Mouse (Mus musculus): Measurements from ENCODE around the gene Plppr3. TPM values are rescaled to one million over a fixed set of nuclear protein-coding genes. Genes with fewer than 3 reads are reported as not detected.
"Not testable (repeated sequence)": the region's sequence is repeated elsewhere in the genome, so short reads cannot be mapped to it uniquely, and the experiment has no call there.

Plppr3 gene
- total and polyA plus RNA-seq, 2 experiments from 2014 or later, result 283 to 541 TPM

- H3K4me1 ChIP-seq (ENCODE audit: insufficient read depth, low read length); H3K4me2 ChIP-seq (ENCODE audit: low read depth, low read length); H3K27me3 ChIP-seq (ENCODE audit: insufficient read depth, low read length); H3K9me3 ChIP-seq (ENCODE audit: low read length); H3K27ac ChIP-seq; H3K4me3 ChIP-seq (ENCODE audit: low read length); H3K9ac ChIP-seq (replicated peaks; ENCODE audit: low read length): not testable (repeated sequence)
- TF ChIP-seq CTCF (IDR thresholded peaks at IDR 0.05; ENCODE audit: low read depth), result peak; percentile 83
- peak; percentile 67 for ATAC-seq
- H3K36me3 ChIP-seq (ENCODE audit: insufficient read depth, low read length), result peaks cover 19% of the 10 kb centered on the region; the same call in 1 of the 2 replicates
- 44% methylated on average over 22 of the region's 22 CpGs for WGBS
- DNase-seq (ENCODE audit: low spot score), result peak; percentile 84
These were observed 18.2 kb upstream of the Plppr3 start for GRCm38 (mm10) chr10:79892451-79893118.

- Histone ChIP-seq H3K9ac (replicated peaks; ENCODE audit: low read length) (no peak within 1 kb of the TSS), H3K36me3 (ENCODE audit: insufficient read depth, low read length) (peaks cover 6% of the 10 kb centered on the region; the same call in 1 of the 2 replicates), H3K27ac (no peak within 1 kb of the TSS), H3K4me1 (ENCODE audit: insufficient read depth, low read length) (no peaks in the 10 kb centered on the region), H3K4me2 (ENCODE audit: low read depth, low read length) (no peak within 1 kb of the TSS), H3K4me3 (ENCODE audit: low read length) (no peak within 1 kb of the TSS), H3K27me3 (ENCODE audit: insufficient read depth, low read length) (no peaks in the 10 kb centered on the region), H3K9me3 (ENCODE audit: low read length) (no peaks in the 10 kb centered on the region)
- ATAC-seq (no peak), DNase-seq (ENCODE audit: low spot score) (no peak)
- no peak for TF ChIP-seq CTCF (IDR thresholded peaks at IDR 0.05; ENCODE audit: low read depth)
- WGBS, result 46% methylated on average over 5 of the region's 5 CpGs
These were observed 16.2 kb upstream of the Plppr3 start, which contains the start of gene Cfd for GRCm38 (mm10) chr10:79890670-79891069. Gene Cfd, plus strand, starts transcription at chr10:79890853.

GRCm38 (mm10) chr10:79889386-79889785 lies 15.0 kb upstream of the Plppr3 start:
- Histone ChIP-seq H3K9me3 (ENCODE audit: low read length) (no peaks in the 10 kb centered on the region), H3K4me1 (ENCODE audit: insufficient read depth, low read length) (no peaks in the 10 kb centered on the region), H3K27ac (no peak overlapping the region), H3K4me3 (ENCODE audit: low read length) (no peak overlapping the region), H3K4me2 (ENCODE audit: low read depth, low read length) (no peak overlapping the region), H3K9ac (replicated peaks; ENCODE audit: low read length) (no peak overlapping the region), H3K27me3 (ENCODE audit: insufficient read depth, low read length) (no peaks in the 10 kb centered on the region), H3K36me3 (ENCODE audit: insufficient read depth, low read length) (no peaks in the 10 kb centered on the region)
- DNase-seq (ENCODE audit: low spot score), result no peak
- ATAC-seq, result no peak
- 78% methylated on average over 2 of the region's 2 CpGs for WGBS
- TF ChIP-seq CTCF (IDR thresholded peaks at IDR 0.05; ENCODE audit: low read depth), result no peak

GRCm38 (mm10) chr10:79886611-79887010 lies 12.2 kb upstream of the Plppr3 start:
- DNase-seq (ENCODE audit: low spot score) (no peak), ATAC-seq (no peak)
- H3K9me3 ChIP-seq (ENCODE audit: low read length), result no peaks in the 10 kb centered on the region
- TF ChIP-seq CTCF (IDR thresholded peaks at IDR 0.05; ENCODE audit: low read depth), result no peak
- no peak overlapping the region for H3K9ac ChIP-seq (replicated peaks; ENCODE audit: low read length)
- H3K4me2 ChIP-seq (ENCODE audit: low read depth, low read length), result no peak overlapping the region
- no peaks in the 10 kb centered on the region for H3K36me3 ChIP-seq (ENCODE audit: insufficient read depth, low read length)
- H3K4me1 ChIP-seq (ENCODE audit: insufficient read depth, low read length), result no peaks in the 10 kb centered on the region
- no peak overlapping the region for H3K27ac ChIP-seq
- no peak overlapping the region for H3K4me3 ChIP-seq (ENCODE audit: low read length)
- 86% methylated on average over 8 of the region's 8 CpGs for WGBS
- 0 out of 2 replicates have a peak, but pooled peaks cover 5% of the 10 kb centered on the region for H3K27me3 ChIP-seq (ENCODE audit: insufficient read depth, low read length)

GRCm38 (mm10) chr10:79886054-79886453 lies 11.6 kb upstream of the Plppr3 start, which contains the start of gene Elane:
Gene Elane, plus strand, starts transcription at chr10:79886247.
- Histone ChIP-seq H3K9me3 (ENCODE audit: low read length) (no peaks in the 10 kb centered on the region), H3K4me3 (ENCODE audit: low read length) (no peak within 1 kb of the TSS), H3K4me2 (ENCODE audit: low read depth, low read length) (no peak within 1 kb of the TSS), H3K27me3 (ENCODE audit: insufficient read depth, low read length) (peaks cover 5% of the 10 kb centered on the region; the same call in 1 of the 2 replicates), H3K4me1 (ENCODE audit: insufficient read depth, low read length) (no peaks in the 10 kb centered on the region), H3K9ac (replicated peaks; ENCODE audit: low read length) (no peak within 1 kb of the TSS), H3K36me3 (ENCODE audit: insufficient read depth, low read length) (no peaks in the 10 kb centered on the region), H3K27ac (no peak within 1 kb of the TSS)
- WGBS, result 77% methylated on average over 6 of the region's 6 CpGs
- ATAC-seq, result no peak
- DNase-seq (ENCODE audit: low spot score), result no peak
- TF ChIP-seq CTCF (IDR thresholded peaks at IDR 0.05; ENCODE audit: low read depth), result no peak

- not testable (repeated sequence) for H3K36me3 ChIP-seq (ENCODE audit: insufficient read depth, low read length); H3K27ac ChIP-seq; H3K27me3 ChIP-seq (ENCODE audit: insufficient read depth, low read length); H3K9ac ChIP-seq (replicated peaks; ENCODE audit: low read length); H3K4me2 ChIP-seq (ENCODE audit: low read depth, low read length); H3K4me1 ChIP-seq (ENCODE audit: insufficient read depth, low read length); H3K4me3 ChIP-seq (ENCODE audit: low read length); ATAC-seq; DNase-seq (ENCODE audit: low spot score); H3K9me3 ChIP-seq (ENCODE audit: low read length)
- 85% methylated on average over 2 of the region's 3 CpGs for WGBS
These were observed 10.5 kb upstream of the Plppr3 start for GRCm38 (mm10) chr10:79884938-79885337.

- Histone ChIP-seq H3K27ac (no peak overlapping the region), H3K36me3 (ENCODE audit: insufficient read depth, low read length) (no peaks in the 10 kb centered on the region), H3K27me3 (ENCODE audit: insufficient read depth, low read length) (peaks cover 5% of the 10 kb centered on the region; the same call in 1 of the 2 replicates), H3K9ac (replicated peaks; ENCODE audit: low read length) (no peak overlapping the region), H3K9me3 (ENCODE audit: low read length) (no peaks in the 10 kb centered on the region), H3K4me1 (ENCODE audit: insufficient read depth, low read length) (no peaks in the 10 kb centered on the region), H3K4me3 (ENCODE audit: low read length) (no peak overlapping the region), H3K4me2 (ENCODE audit: low read depth, low read length) (no peak overlapping the region)
- TF ChIP-seq CTCF (IDR thresholded peaks at IDR 0.05; ENCODE audit: low read depth), result no peak
- peak; percentile 45 for DNase-seq (ENCODE audit: low spot score)
- WGBS, result 25% methylated on average over 4 of the region's 4 CpGs
- ATAC-seq, result no peak
These were observed 10.0 kb upstream of the Plppr3 start for GRCm38 (mm10) chr10:79884446-79884845.

Data from hindbrain, postnatal 0 days (tissue).